Mouse (Mus musculus) left cerebral cortex, adult 11 months (tissue): ENCODE measurements around the gene Gpn3.
A peak's percentile ranks its signal among the peaks of the same experiment; 100 is the strongest.

Experiments used
- DNase-seq: peaks from one replicate; pipeline ENCODE4 v3.0.0; 2022; ENCODE audit warnings: low spot score

The Gpn3 gene

DNA sequence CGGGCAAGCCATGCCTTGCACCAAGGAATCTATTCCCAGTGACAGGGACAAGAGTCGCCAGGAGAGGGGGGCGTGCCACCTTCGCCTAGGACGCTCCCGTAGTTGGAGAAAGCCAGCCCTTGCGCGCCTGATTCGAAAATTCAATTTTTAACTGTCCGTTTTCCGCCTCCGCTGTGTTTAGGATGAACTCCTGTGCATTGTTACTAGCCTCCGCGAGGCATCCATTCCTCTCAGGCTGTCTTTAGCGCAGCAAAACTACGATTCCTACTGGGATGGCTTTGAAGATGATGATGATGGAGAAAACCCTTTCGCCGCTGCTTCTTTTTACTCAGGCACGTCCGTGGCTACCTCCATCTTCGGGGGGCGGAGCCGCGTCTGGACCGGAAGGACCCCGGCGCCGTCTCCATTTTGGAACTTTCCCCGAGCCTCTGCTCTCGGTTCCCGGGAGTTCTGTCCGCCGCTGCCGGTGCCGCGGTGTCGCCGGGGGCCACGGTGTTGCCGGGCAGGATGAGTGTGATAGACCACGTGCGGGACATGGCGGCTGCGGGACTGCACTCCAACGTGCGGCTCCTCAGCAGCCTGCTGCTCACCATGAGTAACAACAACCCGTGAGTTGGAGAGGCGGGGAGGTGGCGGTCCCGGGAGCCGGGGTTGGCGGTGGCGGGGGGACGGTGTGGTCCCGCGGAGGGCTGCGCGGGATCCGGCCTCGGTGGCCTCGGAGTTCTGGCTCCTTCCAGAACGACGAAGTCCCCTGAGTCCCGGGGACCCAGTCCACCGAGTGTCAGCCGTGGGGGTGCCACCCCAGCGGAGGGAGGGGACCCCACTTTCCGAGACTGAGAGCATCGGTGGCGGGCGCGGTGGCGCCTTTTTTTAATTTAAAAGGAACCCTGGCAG lies 50.6 kb downstream of the Gpn3 start:
- DNase-seq = peak; percentile 73

DNA sequence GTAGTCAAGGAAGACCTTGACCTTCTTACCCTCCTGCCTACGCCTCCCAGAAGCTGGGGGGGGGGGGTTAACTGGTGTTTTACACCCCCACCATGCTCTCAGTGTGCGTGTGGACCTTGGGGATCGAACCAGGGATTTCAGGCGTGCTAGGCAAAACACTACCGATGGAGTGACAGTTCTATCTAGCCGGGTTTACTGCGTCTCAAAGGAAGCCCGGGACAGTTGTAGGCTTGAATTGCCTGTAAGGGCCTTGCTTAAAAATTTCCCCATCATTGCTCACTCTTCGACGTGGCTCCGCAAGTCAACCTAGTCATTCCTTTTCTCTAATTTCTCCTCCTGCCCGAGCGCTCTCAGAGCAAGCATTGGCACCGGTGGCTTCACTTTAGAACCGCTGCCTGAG lies 51.4 kb downstream of the Gpn3 start:
- DNase-seq = no peak

DNA sequence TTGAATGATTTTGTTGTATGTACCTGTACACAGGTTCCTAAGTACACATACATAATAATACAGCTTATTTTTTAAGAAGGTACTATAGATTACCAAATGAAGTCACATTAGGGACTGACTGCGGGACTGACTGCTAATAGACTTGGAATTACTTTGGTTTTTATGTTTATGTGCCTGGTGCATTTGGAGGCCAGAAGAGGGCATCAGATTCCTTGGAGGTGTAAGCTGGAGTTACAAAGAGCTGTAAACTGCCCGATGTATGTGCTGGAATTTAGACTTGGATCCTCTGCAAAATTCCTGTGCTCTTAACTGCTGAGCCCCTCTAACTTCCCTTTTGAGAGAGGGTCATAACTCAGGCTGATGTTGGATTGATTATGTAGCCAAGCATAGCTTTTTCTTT lies 53.9 kb downstream of the Gpn3 start:
- no peak for DNase-seq

DNA sequence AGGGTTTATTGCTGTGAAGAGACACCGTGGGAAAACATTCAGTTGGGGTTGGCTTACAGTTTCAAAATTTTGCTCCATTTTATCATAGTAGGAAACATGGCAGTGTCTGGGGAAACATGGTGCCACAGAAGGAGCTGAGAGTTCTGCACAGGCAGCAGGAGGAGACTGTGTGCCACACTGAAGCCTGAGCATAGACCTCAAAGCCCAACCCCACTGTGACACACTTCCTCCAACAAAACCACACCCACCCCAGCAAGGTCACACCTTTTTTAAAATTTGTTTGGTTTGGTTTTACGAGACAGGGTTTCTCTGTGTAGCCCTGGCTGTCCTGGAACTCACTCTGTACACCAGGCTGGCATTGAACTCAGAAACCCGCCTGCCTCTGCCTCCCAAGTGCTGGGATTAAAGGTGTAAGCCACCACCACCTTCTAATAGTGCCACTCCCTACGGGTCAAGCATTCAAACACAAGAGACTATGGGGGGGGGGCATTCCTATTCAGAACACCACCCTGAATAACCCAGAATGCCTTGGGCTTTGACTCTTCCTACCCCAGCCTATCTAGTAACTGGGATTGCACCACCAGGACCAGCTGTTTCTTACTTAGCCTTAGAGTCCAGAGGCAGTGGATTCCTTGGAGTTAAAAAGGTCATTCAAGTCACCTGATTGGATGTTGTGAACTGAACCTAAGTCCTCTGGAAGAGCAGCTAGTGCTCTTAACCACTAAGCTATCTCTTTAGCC lies 58.5 kb downstream of the Gpn3 start:
- no peak for DNase-seq

DNA sequence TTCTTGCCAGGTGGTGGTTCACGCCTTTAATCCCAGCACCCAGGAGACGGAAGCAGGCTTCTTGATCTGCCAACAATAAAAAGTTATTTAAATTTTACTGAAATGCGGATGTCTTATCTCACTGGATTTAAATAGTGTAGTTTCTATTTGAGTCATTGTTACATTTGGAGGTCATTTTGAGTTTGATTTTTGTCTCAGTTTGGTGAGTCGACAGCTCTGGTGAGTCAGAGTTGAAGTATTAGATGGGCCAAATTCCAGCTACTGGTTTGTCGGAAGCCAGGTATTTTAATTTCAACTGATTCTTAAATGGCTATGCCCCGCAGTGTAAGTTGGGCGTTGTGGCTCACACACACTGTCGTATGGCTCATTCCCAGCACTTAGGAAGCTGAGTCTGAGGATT lies 59.5 kb downstream of the Gpn3 start:
- no peak for DNase-seq
